Mouse (Mus musculus) forebrain, postnatal 0 days (tissue): ENCODE data around the gene Adgrl3. TPM values are rescaled to one million over a fixed set of nuclear protein-coding genes. Genes with fewer than 3 reads are reported as not detected.

ENCODE experiments used
- ATAC-seq: fragments of 200-750 bp; cut with Nextera tagmentation; 2 replicates; pipeline ENCODE4 v1.8.0; 2017; ENCODE audit warnings: mild to moderate bottlenecking, moderate library complexity
- DNase-seq: peaks from one replicate; pipeline ENCODE4 v3.0.0-alpha.2; 2015
- H3K27ac ChIP-seq: fragments of 300-500 bp; sonication (generic); 2 replicates; pipeline ENCODE4 v1.5.1; 2014; ENCODE audit warnings: low read depth, mild to moderate bottlenecking, antibody characterized with exemption, low read length, moderate library complexity, mixed read lengths
- H3K27me3 ChIP-seq: fragments of 300-500 bp; sonication (generic); 2 replicates; pipeline ENCODE4 v1.6.1; 2014; ENCODE audit warnings: mild to moderate bottlenecking, low read length, mixed read lengths; ENCODE audit not compliant: insufficient read depth
- H3K36me3 ChIP-seq: fragments of 300-500 bp; sonication (generic); 2 replicates; pipeline ENCODE4 v1.6.1; 2014; ENCODE audit warnings: mild to moderate bottlenecking, moderate library complexity; ENCODE audit not compliant: insufficient read depth
- H3K4me1 ChIP-seq: fragments of 300-500 bp; sonication (generic); 2 replicates; pipeline ENCODE4 v1.6.1; 2014; ENCODE audit warnings: antibody characterized with exemption; ENCODE audit not compliant: insufficient read depth
- H3K4me2 ChIP-seq: fragments of 300-500 bp; sonication (generic); 2 replicates; pipeline ENCODE4 v1.6.1; 2014; ENCODE audit warnings: low read depth, mild to moderate bottlenecking, moderate library complexity
- H3K4me3 ChIP-seq: fragments of 300-500 bp; sonication (generic); 2 replicates; pipeline ENCODE4 v1.5.1; 2014; ENCODE audit warnings: low read depth, low read length, mixed read lengths
- H3K9ac ChIP-seq: fragments of 300-500 bp; sonication (generic); 2 replicates; pipeline ENCODE4 v1.6.1; 2014; ENCODE audit warnings: mild to moderate bottlenecking
- H3K9me3 ChIP-seq: fragments of 300-500 bp; sonication (generic); 2 replicates; pipeline ENCODE4 v1.6.1; 2016; ENCODE audit warnings: low read length
- CTCF ChIP-seq: sonication (generic); IDR thresholded peaks from 2 replicates; pipeline ENCODE4 v1.5.1; 2016; ENCODE audit warnings: antibody characterized with exemption, control low read depth, low read depth
- WGBS: fragments of 180-500 bp; shearing (Covaris S2); extraction: QIAGEN DNeasy Blood & Tissue Kit; methylation state at CpG from one replicate; pipeline ENCODE4 v1.1.7; 2014; 5-methylcytosine and 5-hydroxymethylcytosine counted together
- polyA plus RNA-seq: library from polyadenylated mRNA; unstranded; fragments of >200 nt; fragmentation: Nextera tagmentation; extraction: Ambion mirVana; gene quantifications from 2 replicates; pipeline ENCODE4 v1.2.1, GENCODE M21; 2015
- total RNA-seq: library from RNA; depleted of rRNA; stranded (reverse); fragments of >200 nt; gene quantifications from 2 replicates; pipeline ENCODE4 v1.2.3, GENCODE M21; 2014

The Adgrl3 gene
- total and polyA plus RNA-seq, 2 experiments from 2014 or later, result 39.2 to 174 TPM

DNA sequence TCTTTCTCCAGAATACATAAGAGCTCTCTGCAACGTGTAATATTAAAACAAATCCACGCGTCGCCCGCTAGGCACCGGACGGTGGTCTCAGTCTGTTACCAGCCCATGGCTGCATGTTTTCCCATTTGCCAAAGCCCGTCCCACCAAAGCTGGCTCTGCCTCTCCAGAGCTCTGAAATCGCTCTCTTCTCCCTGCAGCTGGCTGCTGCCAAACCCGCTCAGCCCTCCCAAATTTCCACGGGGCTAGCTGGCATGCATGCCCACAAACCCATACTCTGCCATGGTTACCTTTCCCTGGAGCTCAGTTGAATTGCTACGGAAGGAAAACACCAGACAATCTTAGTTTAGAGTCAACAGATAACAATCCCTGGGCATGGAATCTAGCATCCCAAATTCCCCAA, 139.1 kb downstream of the Adgrl3 start:
- no peak for TF ChIP-seq CTCF
- H3K9ac ChIP-seq, result no peak overlapping the region
- H3K4me3 ChIP-seq, result no peak overlapping the region
- H3K9me3 ChIP-seq, result no peaks in the 10 kb centered on the region
- H3K4me2 ChIP-seq, result no peak overlapping the region
- H3K36me3 ChIP-seq, result no peaks in the 10 kb centered on the region
- no peak overlapping the region for H3K27ac ChIP-seq
- H3K4me1 ChIP-seq, result peaks cover 7% of the 10 kb centered on the region; the same call in 1 of the 2 replicates
- 76% methylated on average over 12 of the region's 12 CpGs for WGBS
- H3K27me3 ChIP-seq, result no peaks in the 10 kb centered on the region
- DNase-seq (no peak), ATAC-seq (no peak)

DNA sequence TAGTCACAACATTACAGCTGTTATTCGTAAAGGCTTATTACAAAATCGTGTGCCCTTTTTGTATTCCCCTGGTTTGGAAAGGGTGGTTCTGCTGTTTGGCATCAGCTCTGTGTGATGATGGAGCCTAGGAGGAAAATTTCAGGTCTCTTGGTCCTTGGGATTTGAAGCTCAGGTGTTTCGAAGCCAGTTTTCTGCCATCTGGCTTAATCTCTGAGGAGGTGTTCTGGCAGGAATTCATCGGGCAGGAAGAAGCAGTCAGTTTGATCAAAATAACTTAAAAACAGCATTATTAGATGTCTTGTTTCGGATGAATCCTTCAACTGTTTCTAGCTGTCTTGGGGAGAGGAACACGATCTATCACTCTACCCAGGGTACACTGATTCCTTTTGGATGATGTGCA, 140.5 kb downstream of the Adgrl3 start:
- no peak for DNase-seq
- no peak for ATAC-seq
- Histone ChIP-seq H3K9me3 (no peaks in the 10 kb centered on the region), H3K4me1 (peaks cover 7% of the 10 kb centered on the region; the same call in 1 of the 2 replicates), H3K27me3 (no peaks in the 10 kb centered on the region), H3K4me3 (no peak overlapping the region), H3K4me2 (no peak overlapping the region), H3K9ac (no peak overlapping the region), H3K36me3 (no peaks in the 10 kb centered on the region), H3K27ac (no peak overlapping the region)
- WGBS, result 81% methylated on average over 6 of the region's 6 CpGs
- TF ChIP-seq CTCF, result no peak

DNA sequence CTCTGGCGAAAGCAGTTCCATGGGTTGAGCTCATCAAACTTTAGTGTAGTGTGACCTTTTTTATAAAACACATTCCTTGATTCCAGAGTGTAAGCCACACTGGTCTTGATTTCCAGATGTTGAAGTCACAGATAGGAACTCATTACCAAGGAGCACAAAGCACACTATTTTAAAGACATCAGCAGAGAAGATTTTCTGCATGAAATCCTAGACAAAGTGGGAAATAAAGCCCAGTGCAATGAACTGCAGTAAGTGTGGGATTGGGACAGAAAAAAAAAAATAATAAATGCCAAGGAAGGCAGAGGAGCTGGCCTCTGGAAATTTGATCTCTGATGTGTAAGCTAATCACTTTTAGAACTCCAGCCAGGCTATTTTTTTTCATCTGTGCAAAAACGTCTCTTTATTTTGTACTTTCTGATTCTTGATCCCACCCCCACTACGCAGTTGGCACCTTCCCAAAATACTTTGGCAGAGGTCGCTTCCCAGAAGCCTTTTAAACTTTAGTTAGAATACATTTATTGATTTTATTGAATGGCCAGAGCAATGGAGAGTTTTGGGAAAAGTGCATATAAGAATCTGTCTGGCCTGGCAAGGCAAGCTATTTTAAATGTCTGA, 169.0 kb downstream of the Adgrl3 start:
- 22% methylated on average over 4 of the region's 4 CpGs for WGBS
- no peak for TF ChIP-seq CTCF
- DNase-seq, result no peak
- Histone ChIP-seq H3K4me2 (no peak overlapping the region), H3K27me3 (no peaks in the 10 kb centered on the region), H3K4me1 (no peaks in the 10 kb centered on the region), H3K9me3 (no peaks in the 10 kb centered on the region), H3K27ac (no peak overlapping the region), H3K9ac (no peak overlapping the region), H3K4me3 (no peak overlapping the region), H3K36me3 (no peaks in the 10 kb centered on the region)
- no peak for ATAC-seq

DNA sequence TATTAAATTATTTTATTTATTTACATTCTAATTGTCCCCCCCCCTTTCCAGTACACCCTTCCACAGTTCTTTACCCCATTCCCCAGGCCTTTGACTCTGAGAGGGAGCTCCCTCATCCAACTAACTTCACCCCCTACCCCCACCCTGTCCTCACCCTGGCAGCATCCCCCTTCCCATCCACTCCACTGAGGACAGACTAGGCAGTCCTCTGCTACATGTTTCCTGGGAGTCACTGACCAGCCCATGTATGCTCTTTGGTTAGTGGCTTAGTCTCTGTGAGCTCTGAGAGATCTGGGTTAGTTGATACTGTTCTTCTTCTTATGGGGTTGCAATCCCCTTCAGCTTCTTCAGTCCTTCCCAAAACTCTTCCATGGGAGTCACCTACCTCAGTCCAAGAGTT, 180.4 kb downstream of the Adgrl3 start:
- Histone ChIP-seq H3K9me3 (no peaks in the 10 kb centered on the region), H3K27me3 (no peaks in the 10 kb centered on the region), H3K4me3 (no peak overlapping the region), H3K9ac (no peak overlapping the region), H3K4me2 (no peak overlapping the region), H3K36me3 (no peaks in the 10 kb centered on the region), H3K4me1 (no peaks in the 10 kb centered on the region), H3K27ac (no peak overlapping the region)
- ATAC-seq, result no peak
- no peak for TF ChIP-seq CTCF
- no peak for DNase-seq

DNA sequence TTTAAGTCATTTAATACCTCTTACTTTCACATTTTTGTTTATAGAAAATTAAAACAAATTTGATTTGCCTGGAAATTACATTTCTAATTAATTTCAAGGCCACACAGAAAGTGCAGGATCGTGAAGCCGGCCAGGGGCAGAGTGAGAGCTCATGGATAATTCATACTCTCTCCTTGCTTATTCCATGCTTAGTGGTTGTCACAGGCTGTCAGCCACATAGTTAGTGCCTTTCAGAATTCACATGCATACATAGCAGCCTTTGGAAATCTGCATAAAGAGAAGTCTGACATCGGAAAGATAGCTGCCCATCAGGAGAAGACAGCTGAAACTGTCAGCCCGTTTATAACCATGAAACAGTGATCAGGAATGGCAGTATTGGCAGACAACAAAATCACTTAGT, 181.9 kb downstream of the Adgrl3 start:
- Histone ChIP-seq H3K4me2 (no peak overlapping the region), H3K27me3 (no peaks in the 10 kb centered on the region), H3K4me3 (no peak overlapping the region), H3K27ac (no peak overlapping the region), H3K9ac (no peak overlapping the region), H3K9me3 (no peaks in the 10 kb centered on the region), H3K4me1 (no peaks in the 10 kb centered on the region), H3K36me3 (no peaks in the 10 kb centered on the region)
- WGBS, result 22% methylated on average over 4 of the region's 4 CpGs
- DNase-seq, result no peak
- no peak for TF ChIP-seq CTCF
- ATAC-seq, result peak; percentile 74

DNA sequence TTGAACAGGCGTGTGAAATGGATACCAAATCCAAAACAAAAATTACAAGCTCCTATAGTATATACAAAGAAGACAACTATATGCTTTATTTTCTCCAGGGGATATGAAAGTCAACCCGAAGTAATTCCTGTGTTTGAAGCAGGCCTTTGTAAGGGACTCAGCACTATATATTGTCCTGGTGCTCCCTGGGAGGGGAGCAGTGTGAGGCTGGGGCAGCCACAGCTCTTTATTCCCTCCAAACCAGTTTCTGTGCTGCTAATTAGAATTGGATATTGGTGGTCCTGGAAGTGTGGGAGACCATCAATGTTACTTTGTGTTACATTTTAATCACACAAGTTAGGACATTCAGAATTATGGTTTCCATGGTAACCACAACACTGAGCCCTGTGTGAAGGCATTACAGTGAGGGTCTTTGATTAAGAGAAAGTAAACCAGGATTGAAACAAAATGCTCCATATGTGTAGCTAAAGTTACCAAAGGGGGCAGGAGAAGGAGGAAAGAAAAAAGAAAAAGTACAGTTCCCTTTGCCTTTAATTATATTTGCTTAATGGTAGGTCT, 198.6 kb downstream of the Adgrl3 start:
- TF ChIP-seq CTCF, result no peak
- no peak overlapping the region for H3K4me3 ChIP-seq
- no peaks in the 10 kb centered on the region for H3K27me3 ChIP-seq
- H3K9me3 ChIP-seq, result no peaks in the 10 kb centered on the region
- 24% methylated on average over 2 of the region's 2 CpGs for WGBS
- no peaks in the 10 kb centered on the region for H3K4me1 ChIP-seq
- H3K36me3 ChIP-seq, result no peaks in the 10 kb centered on the region
- no peak overlapping the region for H3K4me2 ChIP-seq
- H3K27ac ChIP-seq, result no peak overlapping the region
- ATAC-seq (peak; percentile 82), DNase-seq (peak; percentile 11)
- H3K9ac ChIP-seq, result no peak overlapping the region

DNA sequence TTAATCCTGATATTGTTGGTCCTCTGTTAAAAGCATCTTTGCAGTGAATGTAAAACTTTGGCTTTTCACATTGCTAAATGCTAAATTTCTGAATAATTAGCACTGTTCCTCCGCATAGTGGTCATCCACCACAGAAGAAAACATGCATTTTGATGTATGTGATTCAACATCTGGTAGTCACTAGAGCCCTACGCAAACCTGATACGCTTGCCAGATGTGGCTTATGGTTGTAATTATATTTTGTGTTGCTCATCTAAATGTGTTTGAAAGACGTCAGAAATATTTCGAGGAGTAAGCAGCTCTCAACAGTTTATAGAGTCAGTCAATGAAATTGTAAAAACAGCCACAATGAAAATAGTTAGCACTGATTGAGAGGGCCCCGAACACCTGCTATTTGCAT, 204.5 kb downstream of the Adgrl3 start:
- H3K27me3 ChIP-seq, result no peaks in the 10 kb centered on the region
- no peak overlapping the region for H3K4me3 ChIP-seq
- 78% methylated on average over 6 of the region's 6 CpGs for WGBS
- H3K4me1 ChIP-seq, result no peaks in the 10 kb centered on the region
- no peak for DNase-seq
- no peak overlapping the region for H3K4me2 ChIP-seq
- no peak for ATAC-seq
- H3K9me3 ChIP-seq, result no peaks in the 10 kb centered on the region
- no peak overlapping the region for H3K27ac ChIP-seq
- H3K36me3 ChIP-seq, result no peaks in the 10 kb centered on the region
- H3K9ac ChIP-seq, result no peak overlapping the region
- TF ChIP-seq CTCF, result no peak
